Mouse (Mus musculus) G1E (cell line): Measurements from ENCODE around the gene Zfp213.

Experiments
- CTCF ChIP-seq: IDR thresholded peaks from 2 replicates; pipeline ENCODE4 v1.5.1; 2012; ENCODE audit warnings: low read depth, low read length, inconsistent platforms, mixed read lengths
- TAL1 ChIP-seq: conservative IDR thresholded peaks from 2 replicates; pipeline ENCODE4 v1.6.1; 2012; ENCODE audit warnings: low read depth, low read length, inconsistent platforms, mixed read lengths

GRCm38 (mm10) chr17:23574130-23574529, 10.1 kb upstream of the Zfp213 start:
- TF ChIP-seq CTCF: no peak
- TF ChIP-seq TAL1: no peak
